Mouse (Mus musculus) midbrain, embryonic 13.5 days (tissue): ENCODE results near the gene Htra2. TPM values are rescaled to one million over a fixed set of nuclear protein-coding genes. Genes with fewer than 3 reads are reported as not detected.

ENCODE experiments used
- ATAC-seq: fragments of 200-750 bp; cut with Nextera tagmentation; 2 replicates; pipeline ENCODE4 v1.8.0; 2017; ENCODE audit warnings: mild to moderate bottlenecking, moderate TSS enrichment, moderate library complexity
- H3K27ac ChIP-seq: fragments of 300-500 bp; sonication (generic); 2 replicates; pipeline ENCODE4 v1.5.1; 2015; ENCODE audit warnings: inconsistent platforms, mild to moderate bottlenecking, moderate library complexity
- H3K27me3 ChIP-seq: fragments of 300-500 bp; sonication (generic); 2 replicates; pipeline ENCODE4 v1.6.1; 2015; ENCODE audit warnings: mild to moderate bottlenecking, inconsistent platforms
- H3K36me3 ChIP-seq: fragments of 300-500 bp; sonication (generic); 2 replicates; pipeline ENCODE4 v1.6.1; 2015; ENCODE audit warnings: mild to moderate bottlenecking, inconsistent platforms
- H3K4me1 ChIP-seq: fragments of 300-500 bp; sonication (generic); replicated peaks from 2 replicates; pipeline ENCODE4 v1.6.1; 2015; ENCODE audit warnings: inconsistent platforms
- H3K4me2 ChIP-seq: fragments of 300-500 bp; sonication (generic); replicated peaks from 2 replicates; pipeline ENCODE4 v1.6.1; 2015; ENCODE audit warnings: moderate library complexity, mild to moderate bottlenecking, inconsistent platforms
- H3K4me3 ChIP-seq: fragments of 300-500 bp; sonication (generic); replicated peaks from 2 replicates; pipeline ENCODE4 v1.5.1; 2015; ENCODE audit warnings: mild to moderate bottlenecking, inconsistent platforms
- H3K9ac ChIP-seq: fragments of 300-500 bp; sonication (generic); replicated peaks from 2 replicates; pipeline ENCODE4 v1.6.1; 2015; ENCODE audit warnings: mild to moderate bottlenecking, inconsistent platforms
- H3K9me3 ChIP-seq: fragments of 300-500 bp; sonication (generic); 2 replicates; pipeline ENCODE4 v1.6.1; 2016; ENCODE audit warnings: mild to moderate bottlenecking, inconsistent platforms
- WGBS: fragments of 180-500 bp; shearing (Covaris S2); methylation state at CpG from one replicate; pipeline ENCODE4 v1.1.7; 2015; 5-methylcytosine and 5-hydroxymethylcytosine counted together
- microRNA counts: library from miRNA; unstranded; fragments of <30 nt; microRNA quantifications from one replicate; lab custom pipeline; 2016
- microRNA-seq: library from miRNA; unstranded; fragments of <30 nt; microRNA quantifications from one replicate; pipeline ENCODE4, GENCODE M21; 2016
- polyA plus RNA-seq: library from polyadenylated mRNA; unstranded; fragments of >200 nt; fragmentation: Nextera tagmentation; extraction: Ambion mirVana; gene quantifications from 2 replicates; pipeline ENCODE4 v1.2.1, GENCODE M21; 2015

The Htra2 gene
- polyA plus RNA-seq, 1 experiment from 2014 or later, result 65.3 TPM

DNA sequence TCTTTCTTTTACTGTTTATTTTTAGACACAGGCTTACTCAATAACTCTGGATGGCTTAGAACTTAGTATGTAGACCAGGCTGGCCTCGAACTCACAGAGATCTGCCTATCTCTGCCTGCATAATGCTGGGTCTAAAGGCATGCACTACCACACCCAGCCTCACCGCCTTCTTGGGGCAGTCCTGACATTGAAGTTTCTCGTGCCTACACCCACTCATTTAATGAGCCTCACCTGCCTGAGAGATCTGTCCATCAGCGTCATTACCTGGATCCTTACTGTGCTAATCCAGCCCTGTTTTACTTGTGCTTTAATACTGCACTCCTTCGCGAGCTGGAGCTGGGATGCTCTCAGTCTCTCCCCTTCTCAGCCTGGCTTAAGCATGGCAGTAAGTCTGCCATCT, 43.3 kb downstream of the Htra2 start:
- Histone ChIP-seq H3K27me3 (no peaks in the 10 kb centered on the region), H3K4me1 (no peaks in the 10 kb centered on the region), H3K4me2 (no peak overlapping the region), H3K9me3 (no peaks in the 10 kb centered on the region), H3K4me3 (no peak overlapping the region), H3K9ac (no peak overlapping the region), H3K36me3 (no peaks in the 10 kb centered on the region), H3K27ac (no peak overlapping the region)
- 78% methylated on average over 6 of the region's 6 CpGs for WGBS
- no peak for ATAC-seq

DNA sequence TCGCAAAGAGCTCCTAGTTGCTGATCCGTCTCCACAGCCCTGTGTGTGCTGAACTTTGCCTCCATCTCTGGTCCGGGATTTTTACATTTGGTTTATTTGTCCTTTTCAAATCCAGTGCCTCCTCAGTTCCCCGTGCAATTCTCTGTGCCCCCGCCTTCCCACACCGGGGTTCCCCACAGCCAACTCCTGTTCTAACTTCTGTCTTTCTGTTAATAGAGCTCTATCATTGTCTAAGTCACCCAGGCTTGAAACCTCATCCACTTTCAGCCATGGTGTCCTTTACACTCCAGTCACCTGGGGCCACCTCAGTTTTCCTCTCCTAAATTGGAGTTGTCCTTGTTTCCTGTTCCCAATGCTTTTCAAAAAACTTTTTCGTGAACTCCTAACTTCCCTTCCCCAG, 43.8 kb downstream of the Htra2 start:
- Histone ChIP-seq H3K9me3 (no peaks in the 10 kb centered on the region), H3K4me2 (no peak overlapping the region), H3K4me3 (no peak overlapping the region), H3K4me1 (no peaks in the 10 kb centered on the region), H3K27me3 (no peaks in the 10 kb centered on the region), H3K36me3 (no peaks in the 10 kb centered on the region), H3K27ac (no peak overlapping the region), H3K9ac (no peak overlapping the region)
- ATAC-seq, result no peak
- 84% methylated on average over 7 of the region's 7 CpGs for WGBS

DNA sequence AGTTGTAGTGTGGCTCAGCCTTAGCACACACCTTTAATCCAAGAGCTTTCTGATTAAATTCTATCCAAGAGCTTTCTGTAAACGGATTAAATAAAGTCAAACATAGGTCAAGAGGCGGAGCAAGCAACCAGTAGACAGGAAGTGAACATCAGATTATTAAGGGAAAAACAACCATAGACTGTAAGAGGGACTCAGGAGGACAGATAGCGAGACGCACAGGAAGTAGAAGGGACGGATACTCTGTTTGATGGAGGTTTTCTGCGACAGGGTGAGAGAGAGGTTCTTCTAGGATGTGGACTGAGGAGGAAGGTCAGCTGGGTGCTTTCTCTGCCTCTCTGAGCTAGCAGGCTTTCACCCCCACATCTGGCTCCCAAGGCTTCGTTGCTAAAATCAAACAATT, 45.1 kb downstream of the Htra2 start:
- Histone ChIP-seq H3K9ac (no peak overlapping the region), H3K27ac (no peak overlapping the region), H3K36me3 (no peaks in the 10 kb centered on the region), H3K27me3 (no peaks in the 10 kb centered on the region), H3K9me3 (no peaks in the 10 kb centered on the region), H3K4me2 (no peak overlapping the region), H3K4me1 (no peaks in the 10 kb centered on the region), H3K4me3 (no peak overlapping the region)
- WGBS, result 81% methylated on average over 7 of the region's 7 CpGs
- ATAC-seq, result no peak

DNA sequence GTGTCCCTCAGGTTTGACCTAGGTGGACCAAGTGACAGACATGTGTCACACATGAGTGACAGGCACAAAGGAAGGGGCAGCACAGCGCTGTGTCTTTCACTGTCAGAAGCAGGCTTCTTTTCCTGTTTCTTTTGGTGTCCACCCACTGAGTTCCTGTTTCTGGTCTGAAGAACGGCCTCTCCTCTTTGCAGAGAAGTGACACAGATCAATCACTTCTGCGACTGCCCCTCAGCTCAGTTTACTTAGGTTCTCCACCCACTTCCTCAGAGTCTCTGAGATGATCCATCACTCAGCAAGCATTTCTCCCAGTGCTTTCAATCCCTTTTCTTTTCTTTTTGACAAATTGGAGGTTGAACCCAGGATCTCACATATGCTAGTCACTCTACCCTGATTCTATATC, 46.4 kb downstream of the Htra2 start:
- H3K9me3 ChIP-seq, result no peaks in the 10 kb centered on the region
- H3K36me3 ChIP-seq, result no peaks in the 10 kb centered on the region
- H3K4me1 ChIP-seq, result no peaks in the 10 kb centered on the region
- H3K9ac ChIP-seq, result no peak overlapping the region
- no peak overlapping the region for H3K4me2 ChIP-seq
- ATAC-seq, result no peak
- no peak overlapping the region for H3K4me3 ChIP-seq
- no peak overlapping the region for H3K27ac ChIP-seq
- WGBS, result 73% methylated on average over 3 of the region's 3 CpGs
- no peaks in the 10 kb centered on the region for H3K27me3 ChIP-seq

DNA sequence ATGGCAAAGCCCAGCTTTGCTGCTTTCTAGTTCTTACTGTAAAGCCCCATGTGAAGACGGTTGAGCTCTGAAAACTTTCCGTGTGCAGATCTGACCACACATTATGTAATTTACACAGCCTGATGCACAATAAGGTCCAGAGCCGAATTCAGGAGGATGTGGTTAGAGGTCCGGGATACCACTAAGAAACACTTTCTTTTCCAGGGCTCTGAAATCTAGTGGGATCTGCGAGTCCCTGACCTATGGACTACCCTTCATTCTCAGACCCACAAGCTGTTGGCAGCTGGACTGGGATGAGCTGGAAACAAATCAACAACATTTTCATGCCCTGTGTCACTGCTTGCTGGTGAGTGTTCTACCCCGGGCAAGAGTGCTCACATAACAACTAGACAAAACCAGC, 49.0 kb downstream of the Htra2 start:
- WGBS, result 91% methylated on average over 6 of the region's 6 CpGs
- no peak for ATAC-seq
- no peak overlapping the region for H3K27ac ChIP-seq
- no peaks in the 10 kb centered on the region for H3K27me3 ChIP-seq
- H3K9me3 ChIP-seq, result no peaks in the 10 kb centered on the region
- H3K36me3 ChIP-seq, result no peaks in the 10 kb centered on the region
- no peak overlapping the region for H3K4me2 ChIP-seq
- no peaks in the 10 kb centered on the region for H3K4me1 ChIP-seq
- H3K9ac ChIP-seq, result no peak overlapping the region
- H3K4me3 ChIP-seq, result no peak overlapping the region

DNA sequence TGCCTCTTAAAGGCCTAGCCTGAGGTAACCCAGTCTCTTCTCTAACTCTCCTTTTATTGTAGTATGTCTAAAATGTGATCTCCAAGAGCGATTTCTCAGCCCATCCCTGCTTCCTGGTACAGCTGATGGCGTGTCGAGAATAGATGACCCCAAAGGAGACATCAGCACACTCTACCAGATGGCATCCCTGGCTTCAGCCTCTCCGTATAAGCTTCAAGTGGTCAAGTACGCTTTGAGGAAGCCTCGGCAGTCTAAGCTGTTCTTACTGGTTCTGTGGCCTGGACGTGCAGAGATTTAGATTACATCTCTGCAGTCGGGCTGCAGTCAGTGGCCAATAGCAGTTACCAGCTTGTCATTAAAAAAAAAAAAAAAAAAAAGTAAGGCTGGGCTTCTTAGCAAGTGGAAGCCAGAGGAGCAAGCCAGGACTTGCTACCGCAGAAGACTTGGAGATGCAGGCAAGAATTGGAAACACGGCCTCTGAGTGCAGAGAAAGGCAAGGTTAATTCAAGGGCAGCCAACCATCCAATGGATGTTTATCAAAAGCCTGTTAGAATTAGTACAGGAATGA, 49.5 kb downstream of the Htra2 start:
- no peak for ATAC-seq
- WGBS, result 88% methylated on average over 10 of the region's 10 CpGs
- no peaks in the 10 kb centered on the region for H3K27me3 ChIP-seq
- H3K36me3 ChIP-seq, result no peaks in the 10 kb centered on the region
- no peak overlapping the region for H3K4me2 ChIP-seq
- H3K9me3 ChIP-seq, result no peaks in the 10 kb centered on the region
- no peak overlapping the region for H3K4me3 ChIP-seq
- H3K9ac ChIP-seq, result no peak overlapping the region
- H3K27ac ChIP-seq, result no peak overlapping the region
- H3K4me1 ChIP-seq, result no peaks in the 10 kb centered on the region

DNA sequence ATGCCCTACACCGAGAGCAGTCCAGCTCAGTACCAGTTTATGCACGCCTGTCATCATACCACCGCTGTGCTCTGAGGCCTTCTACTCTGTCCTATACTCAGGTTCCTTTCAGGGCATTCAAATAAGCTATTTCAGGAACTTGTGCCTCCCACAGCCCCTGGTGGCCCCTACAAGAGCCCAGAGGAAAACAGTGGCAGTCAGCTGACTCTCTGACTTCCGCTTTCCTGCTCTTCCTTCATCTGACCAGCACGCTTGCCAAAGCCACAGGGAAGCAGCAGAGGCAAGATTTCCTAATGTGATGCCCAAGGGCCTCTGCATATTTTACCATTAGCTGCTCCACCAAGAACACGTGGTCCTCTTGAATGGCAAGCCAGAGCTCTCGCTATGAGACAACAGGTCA, 50.2 kb downstream of the Htra2 start:
- Histone ChIP-seq H3K27ac (no peak overlapping the region), H3K36me3 (no peaks in the 10 kb centered on the region), H3K4me3 (no peak overlapping the region), H3K9me3 (no peaks in the 10 kb centered on the region), H3K9ac (no peak overlapping the region), H3K4me2 (no peak overlapping the region), H3K27me3 (no peaks in the 10 kb centered on the region), H3K4me1 (no peaks in the 10 kb centered on the region)
- ATAC-seq, result no peak
- WGBS, result 64% methylated on average over 7 of the region's 7 CpGs

DNA sequence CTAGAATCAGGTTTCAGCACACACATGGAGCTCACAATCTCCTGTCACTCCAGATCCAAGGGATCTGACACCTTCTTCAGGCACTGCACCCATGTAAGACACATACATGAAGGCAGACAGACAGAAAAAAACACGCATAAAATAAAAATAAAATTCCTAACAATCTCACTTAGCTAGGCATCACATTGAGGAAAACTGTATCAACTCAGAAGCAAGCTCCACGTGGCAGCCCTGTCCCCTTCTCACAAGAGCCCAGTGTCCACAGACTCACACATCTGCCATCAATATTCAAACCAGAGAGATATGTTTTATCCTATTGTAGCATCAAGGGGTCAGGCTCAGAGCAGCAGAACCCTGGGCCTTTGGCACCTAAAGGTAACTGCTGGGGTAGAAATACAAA, 50.8 kb downstream of the Htra2 start:
- no peak overlapping the region for H3K4me3 ChIP-seq
- no peak overlapping the region for H3K9ac ChIP-seq
- no peak overlapping the region for H3K4me2 ChIP-seq
- 74% methylated on average over 2 of the region's 2 CpGs for WGBS
- no peaks in the 10 kb centered on the region for H3K27me3 ChIP-seq
- H3K4me1 ChIP-seq, result no peaks in the 10 kb centered on the region
- ATAC-seq, result no peak
- no peaks in the 10 kb centered on the region for H3K9me3 ChIP-seq
- no peak overlapping the region for H3K27ac ChIP-seq
- H3K36me3 ChIP-seq, result no peaks in the 10 kb centered on the region

DNA sequence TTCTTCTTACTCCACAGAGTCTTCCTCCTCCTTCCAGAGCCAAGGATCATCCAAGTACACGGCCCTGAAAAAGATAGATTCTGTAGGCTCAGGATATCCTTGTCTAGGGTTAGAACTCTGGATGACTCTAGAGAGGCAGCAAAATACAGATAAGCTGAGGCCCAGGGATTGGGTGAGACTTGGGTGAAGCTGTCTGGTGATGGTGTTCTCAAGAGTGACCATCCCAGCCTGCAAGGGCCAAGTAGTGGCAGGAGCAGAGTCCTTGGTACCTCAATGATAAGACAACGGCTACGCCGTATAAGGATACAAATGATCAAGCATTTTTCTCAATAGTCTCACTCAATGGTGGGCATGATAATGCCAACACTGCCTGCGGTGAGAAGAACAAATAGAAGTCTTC, 51.2 kb downstream of the Htra2 start:
- Histone ChIP-seq H3K4me2 (no peak overlapping the region), H3K4me3 (no peak overlapping the region), H3K36me3 (no peaks in the 10 kb centered on the region), H3K9ac (no peak overlapping the region), H3K4me1 (no peaks in the 10 kb centered on the region), H3K27ac (no peak overlapping the region), H3K9me3 (no peaks in the 10 kb centered on the region), H3K27me3 (no peaks in the 10 kb centered on the region)
- 86% methylated on average over 5 of the region's 5 CpGs for WGBS
- ATAC-seq, result no peak

DNA sequence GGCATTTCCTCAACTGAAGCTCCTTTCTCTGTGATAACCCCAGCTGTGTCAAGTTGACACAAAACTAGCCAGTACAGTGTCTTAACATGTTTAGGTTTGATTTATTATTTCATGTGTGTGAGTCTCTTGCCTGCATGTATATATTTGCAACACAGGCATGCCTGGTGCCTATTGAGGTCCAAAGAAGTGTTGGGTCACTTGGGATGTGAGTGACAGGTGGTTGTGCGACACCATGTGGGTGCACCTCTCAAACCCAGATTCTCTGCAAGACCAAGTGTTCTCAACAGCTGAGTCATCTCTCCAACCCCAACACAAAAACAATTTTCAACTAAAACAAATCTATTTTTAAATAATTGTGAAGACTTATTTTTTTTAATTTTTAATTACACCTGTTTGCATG, 52.0 kb downstream of the Htra2 start:
- no peak for ATAC-seq
- Histone ChIP-seq H3K4me2 (no peak overlapping the region), H3K27ac (no peak overlapping the region), H3K9me3 (no peaks in the 10 kb centered on the region), H3K4me3 (no peak overlapping the region), H3K36me3 (no peaks in the 10 kb centered on the region), H3K4me1 (no peaks in the 10 kb centered on the region), H3K9ac (no peak overlapping the region), H3K27me3 (no peaks in the 10 kb centered on the region)
- 96% methylated on average over 1 of the region's 1 CpGs for WGBS

MicroRNAs within 50 kb of the gene (microRNA counts, 519-probe panel; counts per million panel counts)
- microRNA mmu-miR-3470a+mmu-miR-3470b (lab: Ali Mortazavi, UCI), result 110 counts per million, percentile 56 among the panel's probes with 10 or more counts

Small RNAs within 50 kb of the gene (microRNA-seq; reads per million reads assigned to microRNA genes)
- gene Mir3470a, result not detected
- gene Mir7040, result not detected

Other genes starting within 250 kb of the Htra2 start
- gene Sema4f, start 115.5 kb downstream of the Htra2 start, polyA plus RNA-seq, result 11.0 and 11.6 TPM in 2 replicates
- not detected in 2 replicates for gene M1ap, start 108.4 kb downstream of the Htra2 start, polyA plus RNA-seq
- 3.1 and 4.1 TPM in 2 replicates for gene Dok1, start 21.8 kb downstream of the Htra2 start, polyA plus RNA-seq
- 4.7 and 6.2 TPM in 2 replicates for gene Loxl3, start 21.1 kb downstream of the Htra2 start, polyA plus RNA-seq
- gene Aup1, start 752 bp downstream of the Htra2 start, polyA plus RNA-seq, result 160 and 165 TPM in 2 replicates
- 0.75 and 1.00 TPM in 2 replicates for gene Dqx1, start 2.6 kb upstream of the Htra2 start, polyA plus RNA-seq
- gene Tlx2, start 15.0 kb upstream of the Htra2 start, polyA plus RNA-seq, result not detected in 2 replicates
- gene Pcgf1, start 22.6 kb upstream of the Htra2 start, polyA plus RNA-seq, result 52.6 and 53.4 TPM in 2 replicates
- gene Lbx2, start 31.1 kb upstream of the Htra2 start, polyA plus RNA-seq, result not detected in 2 replicates
- gene Ccdc142, start 46.3 kb upstream of the Htra2 start, polyA plus RNA-seq, result 4.3 and 5.7 TPM in 2 replicates
- gene Gm42688, start 46.3 kb upstream of the Htra2 start, polyA plus RNA-seq, result 3.7 and 5.0 TPM in 2 replicates
- gene Mrpl53, start 53.8 kb upstream of the Htra2 start, polyA plus RNA-seq, result 137 and 146 TPM in 2 replicates
- gene Mogs, start 60.2 kb upstream of the Htra2 start, polyA plus RNA-seq, result 16.0 and 26.9 TPM in 2 replicates
- gene Wbp1, start 66.3 kb upstream of the Htra2 start, polyA plus RNA-seq, result 228 and 253 TPM in 2 replicates
- gene Ino80b, start 70.2 kb upstream of the Htra2 start, polyA plus RNA-seq, result 12.1 and 14.9 TPM in 2 replicates
- gene Rtkn, start 80.2 kb upstream of the Htra2 start, polyA plus RNA-seq, result 16.5 and 18.8 TPM in 2 replicates
- gene Wdr54, start 101.1 kb upstream of the Htra2 start, polyA plus RNA-seq, result 16.1 and 19.2 TPM in 2 replicates
- gene 1700003E16Rik, start 101.1 kb upstream of the Htra2 start, polyA plus RNA-seq, result 3.0 and 3.3 TPM in 2 replicates
- gene Dctn1, start 110.6 kb upstream of the Htra2 start, polyA plus RNA-seq, result 127 and 140 TPM in 2 replicates
- gene Slc4a5, start 164.6 kb upstream of the Htra2 start, polyA plus RNA-seq, result 0.22 and 0.48 TPM in 2 replicates